Mouse (Mus musculus) hindbrain, embryonic 11.5 days (tissue): ENCODE data around the gene Tenm2. TPM values are rescaled to one million over a fixed set of nuclear protein-coding genes. Genes with fewer than 3 reads are reported as not detected.

Source experiments
- ATAC-seq: fragments of 200-750 bp; cut with Nextera tagmentation; 2 replicates; pipeline ENCODE4 v1.8.0; 2017; ENCODE audit warnings: mild to moderate bottlenecking, moderate TSS enrichment, moderate library complexity; ENCODE audit not compliant: low FRiP score
- DNase-seq: peaks from one replicate; pipeline ENCODE4 v3.0.0-alpha.2; 2015; ENCODE audit warnings: low spot score
- H3K27ac ChIP-seq: fragments of 300-500 bp; sonication (generic); 2 replicates; pipeline ENCODE4 v1.5.1; 2014; ENCODE audit warnings: mild to moderate bottlenecking, low read depth, low read length
- H3K27me3 ChIP-seq: fragments of 300-500 bp; sonication (generic); 2 replicates; pipeline ENCODE4 v1.6.1; 2014; ENCODE audit warnings: mild to moderate bottlenecking, low read length, moderate library complexity, mixed read lengths; ENCODE audit not compliant: control insufficient read depth, insufficient read depth
- H3K36me3 ChIP-seq: fragments of 300-500 bp; sonication (generic); 2 replicates; pipeline ENCODE4 v1.6.1; 2014; ENCODE audit warnings: mild to moderate bottlenecking, low read length, moderate library complexity, mixed read lengths; ENCODE audit not compliant: control insufficient read depth, insufficient read depth
- H3K4me1 ChIP-seq: fragments of 300-500 bp; sonication (generic); replicated peaks from 2 replicates; pipeline ENCODE4 v1.6.1; 2014; ENCODE audit warnings: low read length, mixed read lengths; ENCODE audit not compliant: control insufficient read depth, insufficient read depth
- H3K4me2 ChIP-seq: fragments of 300-500 bp; sonication (generic); replicated peaks from 2 replicates; pipeline ENCODE4 v1.6.1; 2014; ENCODE audit warnings: mild to moderate bottlenecking, low read depth, low read length
- H3K4me3 ChIP-seq: fragments of 300-500 bp; sonication (generic); 2 replicates; pipeline ENCODE4 v1.5.1; 2014; ENCODE audit warnings: low read depth, low read length
- H3K9ac ChIP-seq: fragments of 300-500 bp; sonication (generic); 2 replicates; pipeline ENCODE4 v1.6.1; 2014; ENCODE audit warnings: low read depth, low read length
- H3K9me3 ChIP-seq: fragments of 300-500 bp; sonication (generic); 2 replicates; pipeline ENCODE4 v1.6.1; 2016; ENCODE audit warnings: low read length; ENCODE audit not compliant: control insufficient read depth
- WGBS: fragments of 180-500 bp; shearing (Covaris S2); extraction: QIAGEN DNeasy Blood & Tissue Kit; methylation state at CpG from one replicate; pipeline ENCODE4 v1.1.7; 2014; 5-methylcytosine and 5-hydroxymethylcytosine counted together
- polyA plus RNA-seq: library from polyadenylated mRNA; unstranded; fragments of >200 nt; fragmentation: Nextera tagmentation; extraction: Ambion mirVana; gene quantifications from 2 replicates; pipeline ENCODE4 v1.2.1, GENCODE M21; 2014

Tenm2 gene
- polyA plus RNA-seq, 1 experiment from 2014 or later, result 9.0 TPM

- WGBS, result 87% methylated on average over 6 of the region's 6 CpGs
- ATAC-seq (no peak), DNase-seq (no peak)
- H3K4me1 ChIP-seq, result no peaks in the 10 kb centered on the region
- H3K36me3 ChIP-seq, result no peaks in the 10 kb centered on the region
- no peaks in the 10 kb centered on the region for H3K27me3 ChIP-seq
- H3K27ac ChIP-seq, result no peak overlapping the region
- no peaks in the 10 kb centered on the region for H3K9me3 ChIP-seq
- H3K9ac ChIP-seq, result no peak overlapping the region
- H3K4me3 ChIP-seq, result no peak overlapping the region
- H3K4me2 ChIP-seq, result no peak overlapping the region
These were observed 622.0 kb downstream of the Tenm2 start for GRCm38 (mm10) chr11:36613807-36614206.

- WGBS, result 45% methylated on average over 8 of the region's 8 CpGs
- Histone ChIP-seq H3K27me3 (no peaks in the 10 kb centered on the region), H3K27ac (no peak overlapping the region), H3K4me1 (no peaks in the 10 kb centered on the region), H3K36me3 (no peaks in the 10 kb centered on the region), H3K9ac (no peak overlapping the region), H3K4me2 (no peak overlapping the region), H3K9me3 (no peaks in the 10 kb centered on the region), H3K4me3 (no peak overlapping the region)
- no peak for ATAC-seq
- no peak for DNase-seq
These were observed 630.9 kb downstream of the Tenm2 start for GRCm38 (mm10) chr11:36604815-36605382.

DNA sequence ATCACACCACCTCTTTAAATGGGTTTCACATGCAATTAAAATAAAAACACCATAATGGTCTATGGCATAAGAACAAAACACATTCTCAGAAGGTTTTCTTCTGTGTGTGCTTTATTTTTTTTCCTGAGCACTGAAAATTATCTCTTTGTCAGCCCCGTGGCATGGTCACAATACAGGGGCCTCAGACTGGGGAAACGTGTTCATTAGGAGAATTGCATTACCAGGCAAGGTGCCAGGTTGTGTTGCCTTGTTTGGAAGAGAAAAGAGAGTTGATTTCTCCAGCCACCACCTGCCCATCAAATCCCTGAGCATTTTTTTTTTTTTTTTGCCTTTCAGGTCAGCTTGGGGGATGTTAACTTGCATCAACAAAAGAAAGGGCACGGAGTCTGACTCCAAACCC lies 631.5 kb downstream of the Tenm2 start:
- H3K27ac ChIP-seq, result no peak overlapping the region
- WGBS, result 40% methylated on average over 3 of the region's 3 CpGs

DNA sequence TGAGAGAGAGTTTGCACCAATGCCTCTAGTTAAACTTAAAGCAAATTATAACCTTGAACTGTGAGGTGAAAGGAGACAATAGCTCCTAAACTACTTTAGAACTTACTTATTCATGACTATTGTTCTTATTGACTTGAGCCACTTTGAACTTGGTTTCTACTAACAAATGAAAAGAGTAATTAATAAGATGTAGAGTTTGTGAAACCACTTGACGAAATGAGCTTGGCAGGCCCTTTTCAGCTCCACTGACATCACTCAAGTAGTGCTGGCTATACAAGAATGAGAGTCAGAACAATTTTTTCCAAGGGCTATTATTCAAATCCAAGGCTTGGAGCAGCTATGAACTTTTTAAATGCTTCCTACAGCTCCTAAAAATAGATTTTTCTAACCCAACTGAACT lies 643.3 kb downstream of the Tenm2 start:
- Histone ChIP-seq H3K4me3 (no peak overlapping the region), H3K27ac (no peak overlapping the region), H3K4me1 (no peaks in the 10 kb centered on the region), H3K9me3 (no peaks in the 10 kb centered on the region), H3K4me2 (no peak overlapping the region), H3K27me3 (no peaks in the 10 kb centered on the region), H3K9ac (no peak overlapping the region), H3K36me3 (no peaks in the 10 kb centered on the region)
- WGBS, result 70% methylated on average over 1 of the region's 1 CpGs
- ATAC-seq (no peak), DNase-seq (no peak)

More for the DNA sequence above, 631.5 kb downstream of the Tenm2 start:
- no peaks in the 10 kb centered on the region for H3K9me3 ChIP-seq
- no peaks in the 10 kb centered on the region for H3K27me3 ChIP-seq
- ATAC-seq (no peak), DNase-seq (no peak)
- H3K9ac ChIP-seq, result no peak overlapping the region
- no peak overlapping the region for H3K4me3 ChIP-seq
- H3K4me2 ChIP-seq, result no peak overlapping the region
- no peaks in the 10 kb centered on the region for H3K36me3 ChIP-seq
- H3K4me1 ChIP-seq, result no peaks in the 10 kb centered on the region

DNA sequence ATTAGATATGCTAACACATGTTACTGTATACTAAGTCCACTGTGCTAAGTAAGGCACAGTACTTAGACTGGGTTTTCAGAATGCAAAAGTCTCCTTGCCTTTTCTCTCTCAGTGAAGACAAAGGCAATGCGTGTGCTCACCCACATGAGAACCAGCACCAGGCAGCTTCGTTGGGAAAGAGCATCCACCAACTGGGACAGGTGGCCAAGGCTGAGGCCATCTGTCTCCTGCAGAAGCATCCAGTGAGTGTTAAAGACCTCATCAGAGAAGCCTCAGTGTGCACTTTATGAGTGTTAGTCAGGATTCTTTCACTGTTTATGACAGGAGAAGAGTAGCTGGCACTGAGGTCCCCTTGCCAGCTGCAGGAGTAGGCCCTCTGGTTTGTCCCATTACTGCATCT lies 669.6 kb downstream of the Tenm2 start:
- H3K4me1 ChIP-seq, result no peaks in the 10 kb centered on the region
- H3K27me3 ChIP-seq, result no peaks in the 10 kb centered on the region
- no peak overlapping the region for H3K9ac ChIP-seq
- H3K4me3 ChIP-seq, result no peak overlapping the region
- no peak for DNase-seq
- H3K36me3 ChIP-seq, result no peaks in the 10 kb centered on the region
- H3K9me3 ChIP-seq, result no peaks in the 10 kb centered on the region
- no peak for ATAC-seq
- 73% methylated on average over 2 of the region's 2 CpGs for WGBS
- H3K4me2 ChIP-seq, result no peak overlapping the region
- H3K27ac ChIP-seq, result no peak overlapping the region

DNA sequence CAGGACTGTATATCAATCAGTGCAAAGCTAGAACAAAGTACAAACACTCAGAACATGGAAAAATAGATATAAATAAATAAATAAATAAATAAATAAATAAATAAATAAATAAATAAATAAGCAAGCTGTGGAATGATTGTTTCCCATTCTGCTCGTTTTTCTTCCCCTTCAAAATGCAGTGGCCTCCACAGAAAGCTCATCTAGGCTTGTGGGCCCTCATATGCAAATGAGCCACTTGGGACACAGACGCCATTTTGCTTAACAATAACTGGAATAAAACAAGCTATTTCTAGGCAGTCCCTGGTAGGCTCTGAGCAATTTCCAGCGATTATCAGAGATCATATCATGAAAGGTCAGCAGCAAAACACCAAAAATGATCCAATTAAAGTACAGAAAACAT lies 672.9 kb downstream of the Tenm2 start:
- Histone ChIP-seq H3K4me1 (no peaks in the 10 kb centered on the region), H3K36me3 (no peaks in the 10 kb centered on the region), H3K9me3 (no peaks in the 10 kb centered on the region), H3K4me3 (no peak overlapping the region), H3K27ac (no peak overlapping the region), H3K27me3 (no peaks in the 10 kb centered on the region), H3K4me2 (no peak overlapping the region), H3K9ac (no peak overlapping the region)
- WGBS, result 67% methylated on average over 3 of the region's 3 CpGs
- DNase-seq (no peak), ATAC-seq (no peak)

- DNase-seq, result no peak
- H3K27me3 ChIP-seq, result no peaks in the 10 kb centered on the region
- H3K4me2 ChIP-seq, result no peak overlapping the region
- WGBS, result 87% methylated on average over 7 of the region's 7 CpGs
- H3K4me1 ChIP-seq, result no peaks in the 10 kb centered on the region
- no peaks in the 10 kb centered on the region for H3K9me3 ChIP-seq
- H3K27ac ChIP-seq, result no peak overlapping the region
- H3K36me3 ChIP-seq, result no peaks in the 10 kb centered on the region
- no peak for ATAC-seq
- H3K9ac ChIP-seq, result no peak overlapping the region
- H3K4me3 ChIP-seq, result no peak overlapping the region
These were observed 674.8 kb downstream of the Tenm2 start for GRCm38 (mm10) chr11:36560785-36561548.

GRCm38 (mm10) chr11:36557316-36557715 lies 678.4 kb downstream of the Tenm2 start:
- H3K9ac ChIP-seq, result no peak overlapping the region
- H3K4me2 ChIP-seq, result no peak overlapping the region
- no peak overlapping the region for H3K4me3 ChIP-seq
- 82% methylated on average over 6 of the region's 6 CpGs for WGBS
- H3K9me3 ChIP-seq, result no peaks in the 10 kb centered on the region
- ATAC-seq (no peak), DNase-seq (no peak)
- H3K27me3 ChIP-seq, result no peaks in the 10 kb centered on the region
- H3K36me3 ChIP-seq, result no peaks in the 10 kb centered on the region
- H3K27ac ChIP-seq, result no peak overlapping the region
- H3K4me1 ChIP-seq, result no peaks in the 10 kb centered on the region; the same call in 1 of the 2 replicates

- no peak for DNase-seq
- WGBS, result 48% methylated on average over 5 of the region's 5 CpGs
- H3K27ac ChIP-seq, result no peak overlapping the region
These were observed 682.5 kb downstream of the Tenm2 start for GRCm38 (mm10) chr11:36553286-36553685.

More at GRCm38 (mm10) chr11:36553286-36553685, 682.5 kb downstream of the Tenm2 start:
- Histone ChIP-seq H3K9me3 (no peaks in the 10 kb centered on the region), H3K4me3 (no peak overlapping the region), H3K4me1 (peaks cover 3% of the 10 kb centered on the region), H3K36me3 (no peaks in the 10 kb centered on the region), H3K9ac (no peak overlapping the region), H3K4me2 (no peak overlapping the region), H3K27me3 (no peaks in the 10 kb centered on the region)
- ATAC-seq, result no peak
